Mouse (Mus musculus): ENCODE results near the gene Frmd6. TPM values are rescaled to one million over a fixed set of nuclear protein-coding genes. Genes with fewer than 3 reads are reported as not detected.

Gene Frmd6
- polyA plus RNA-seq, 1 experiment from 2014 or later, result 25.7 TPM

- Histone ChIP-seq H3K27ac (ENCODE audit: low read length) (0 out of 2 replicates have a peak overlapping the region, but pooled peaks have one; percentile 10), H3K9ac (ENCODE audit: low read length) (no peak overlapping the region), H3K9me3 (replicated peaks; ENCODE audit: control insufficient read depth, low read length) (no peaks in the 10 kb centered on the region), H3K4me3 (ENCODE audit: low read length) (no peak overlapping the region), H3K4me2 (ENCODE audit: low read depth, low read length) (no peak overlapping the region), H3K27me3 (ENCODE audit: control insufficient read depth, insufficient read depth, low read length) (no peaks in the 10 kb centered on the region), H3K4me1 (ENCODE audit: control insufficient read depth, insufficient read depth, low read length) (peaks cover 5% of the 10 kb centered on the region), H3K36me3 (ENCODE audit: control insufficient read depth, insufficient read depth) (peaks cover 30% of the 10 kb centered on the region)
- 0 out of 2 replicates have a peak, but pooled peaks have one; percentile 23 for ATAC-seq (replicated peaks; ENCODE audit: extremely low read depth, insufficient read depth, low FRiP score)
- WGBS, result 70% methylated on average over 5 of the region's 5 CpGs
These were observed 118.9 kb downstream of the Frmd6 start for GRCm38 (mm10) chr12:70944181-70944580.

GRCm38 (mm10) chr12:70946585-70947256 is 121.4 kb downstream of the Frmd6 start:
- H3K27me3 ChIP-seq (ENCODE audit: control insufficient read depth, insufficient read depth, low read length), result no peaks in the 10 kb centered on the region
- no peak for ATAC-seq (replicated peaks; ENCODE audit: extremely low read depth, insufficient read depth, low FRiP score)
- H3K4me3 ChIP-seq (ENCODE audit: low read length), result no peak overlapping the region
- 94% methylated on average over 10 of the region's 10 CpGs for WGBS
- H3K27ac ChIP-seq (ENCODE audit: low read length), result no peak overlapping the region
- H3K9me3 ChIP-seq (replicated peaks; ENCODE audit: control insufficient read depth, low read length), result no peaks in the 10 kb centered on the region
- peaks cover 5% of the 10 kb centered on the region for H3K4me1 ChIP-seq (ENCODE audit: control insufficient read depth, insufficient read depth, low read length)
- H3K4me2 ChIP-seq (ENCODE audit: low read depth, low read length), result no peak overlapping the region
- H3K9ac ChIP-seq (ENCODE audit: low read length), result no peak overlapping the region
- peaks cover 37% of the 10 kb centered on the region for H3K36me3 ChIP-seq (ENCODE audit: control insufficient read depth, insufficient read depth)

Other genes with a start within 250 kb of the Frmd6 start
- gene Actr10, start 112.3 kb downstream of the Frmd6 start, polyA plus RNA-seq (2015; fragmentation: Nextera tagmentation; extraction: Ambion mirVana), result 184 and 186 TPM in 2 replicates
- 433 and 454 TPM in 2 replicates for gene Psma3, start 149.1 kb downstream of the Frmd6 start, polyA plus RNA-seq (2015; fragmentation: Nextera tagmentation; extraction: Ambion mirVana)
- gene Arid4a, start 190.5 kb downstream of the Frmd6 start, polyA plus RNA-seq (2015; fragmentation: Nextera tagmentation; extraction: Ambion mirVana), result 27.9 and 29.3 TPM in 2 replicates

Measured in heart, embryonic 16.5 days (tissue).